Mouse (Mus musculus) bone marrow macrophage, adult 2 months (primary cell): ENCODE results near the gene Megf8.

Experiments
- CTCF ChIP-seq: IDR thresholded peaks from 2 replicates; pipeline ENCODE4 v1.5.1; 2012; ENCODE audit warnings: low read depth, mild to moderate bottlenecking, low read length, moderate library complexity
- POLR2A ChIP-seq: IDR thresholded peaks from 2 replicates; pipeline ENCODE4 v1.6.1; 2012; ENCODE audit warnings: mild to moderate bottlenecking, low read depth, low read length, borderline replicate concordance

DNA sequence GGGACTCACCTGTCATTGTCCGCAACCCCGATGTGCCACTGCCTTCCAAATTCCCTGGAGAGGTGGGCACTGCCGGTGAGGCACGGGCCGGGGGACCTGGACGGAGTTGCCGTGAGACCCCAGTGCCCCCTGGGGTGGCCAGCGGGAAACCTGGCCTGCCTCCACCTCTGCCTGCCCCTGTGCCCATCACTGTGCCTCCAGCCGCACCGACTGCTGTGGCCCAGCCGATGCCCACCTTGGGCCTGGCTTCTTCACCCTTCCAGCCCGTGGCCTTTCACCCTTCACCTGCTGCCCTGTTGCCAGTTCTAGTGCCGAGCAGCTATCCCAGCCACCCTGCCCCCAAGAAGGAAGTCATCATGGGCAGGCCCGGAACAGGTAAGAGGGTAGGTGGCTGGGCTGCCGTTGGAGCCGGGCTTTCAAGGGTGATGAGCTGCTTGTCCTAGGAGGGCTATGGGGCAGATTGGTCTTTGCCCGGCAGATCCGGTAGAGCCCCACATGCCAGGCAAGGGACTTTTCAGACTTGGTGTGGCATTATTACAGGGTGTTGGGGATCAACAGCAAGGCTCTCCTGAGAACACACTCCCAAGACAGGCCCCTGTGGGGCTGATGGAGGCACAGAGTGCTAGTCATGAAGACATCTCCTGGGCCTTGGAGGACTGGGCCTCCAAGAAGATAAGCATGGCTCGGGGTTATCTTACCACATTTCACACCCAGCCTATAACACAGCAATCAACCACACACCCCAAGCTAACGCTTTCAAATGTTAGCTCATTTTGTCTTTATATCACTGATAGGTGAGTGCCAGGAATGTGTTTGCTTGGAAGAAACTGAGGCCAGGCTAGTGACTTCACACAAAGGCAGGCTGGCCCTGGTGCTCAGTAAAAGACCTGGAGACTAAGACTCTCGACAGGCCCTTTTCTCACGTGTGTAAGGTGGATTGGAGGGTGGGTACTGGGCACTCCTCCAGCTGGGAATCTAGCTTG lies 43.4 kb upstream of the Megf8 start:
- TF ChIP-seq CTCF (no peak), POLR2A (no peak)
